Mouse (Mus musculus): ENCODE measurements at regions not wholly inside any gene's neighbourhood (a gene's known extent, or its start where the extent isn't known, plus 50 kb on each side); places are given as distances from the start of the nearest gene placed in this dataset.
"Not testable (repeated sequence)": the region's sequence is repeated elsewhere in the genome, so short reads cannot be mapped to it uniquely, and the experiment has no call there.

- H3K4me3 ChIP-seq (replicated peaks; ENCODE audit: control insufficient read depth, low read depth, low read length) = no peak overlapping the region
- H3K27ac ChIP-seq (ENCODE audit: control insufficient read depth, insufficient read depth, low read depth, low read length, poor library complexity) = no peak overlapping the region
- no peak for TF ChIP-seq POLR2A (IDR thresholded peaks at IDR 0.05; ENCODE audit: borderline replicate concordance, control insufficient read depth, low read depth, low read length)
- TF ChIP-seq CTCF (IDR thresholded peaks at IDR 0.05; ENCODE audit: control insufficient read depth, insufficient read depth, low read length) = no peak
- 84% methylated on average over 5 of the region's 5 CpGs for WGBS
- no peaks in the 10 kb centered on the region for H3K4me1 ChIP-seq (ENCODE audit: control insufficient read depth, insufficient read depth, low read length)
Observed at GRCm38 (mm10) chr10:10208354-10208753, 263.8 kb downstream of the Adgb start.

GRCm38 (mm10) chr10:10205805-10206520, 266.2 kb downstream of the Adgb start:
- no peaks in the 10 kb centered on the region for H3K4me1 ChIP-seq (ENCODE audit: control insufficient read depth, insufficient read depth, low read length)
- H3K27ac ChIP-seq (ENCODE audit: control insufficient read depth, insufficient read depth, low read depth, low read length, poor library complexity) = no peak overlapping the region
- no peak for TF ChIP-seq POLR2A (IDR thresholded peaks at IDR 0.05; ENCODE audit: borderline replicate concordance, control insufficient read depth, low read depth, low read length)
- no peak for TF ChIP-seq CTCF (IDR thresholded peaks at IDR 0.05; ENCODE audit: control insufficient read depth, insufficient read depth, low read length)
- WGBS = 82% methylated on average over 7 of the region's 7 CpGs
- no peak overlapping the region for H3K4me3 ChIP-seq (replicated peaks; ENCODE audit: control insufficient read depth, low read depth, low read length)

- WGBS = 82% methylated on average over 7 of the region's 7 CpGs
Observed at GRCm38 (mm10) chr10:10203982-10204381, 268.1 kb downstream of the Adgb start.

GRCm38 (mm10) chr10:10190308-10190707, 281.8 kb downstream of the Adgb start:
- no peak overlapping the region for H3K4me3 ChIP-seq (replicated peaks; ENCODE audit: control insufficient read depth, low read depth, low read length)
- 36% methylated on average over 2 of the region's 2 CpGs for whole genome bisulfite sequencing
- no peak overlapping the region for H3K27ac ChIP-seq (ENCODE audit: control insufficient read depth, insufficient read depth, low read depth, low read length, poor library complexity)
- peaks cover 3% of the 10 kb centered on the region for H3K4me1 ChIP-seq (ENCODE audit: control insufficient read depth, insufficient read depth, low read length)
- TF ChIP-seq CTCF (IDR thresholded peaks at IDR 0.05; ENCODE audit: control insufficient read depth, insufficient read depth, low read length) (no peak), POLR2A (IDR thresholded peaks at IDR 0.05; ENCODE audit: borderline replicate concordance, control insufficient read depth, low read depth, low read length) (no peak)

More at GRCm38 (mm10) chr10:10203982-10204381, 268.1 kb downstream of the Adgb start:
- Histone ChIP-seq H3K4me3 (replicated peaks; ENCODE audit: control insufficient read depth, low read depth, low read length) (no peak overlapping the region), H3K27ac (ENCODE audit: control insufficient read depth, insufficient read depth, low read depth, low read length, poor library complexity) (no peak overlapping the region), H3K4me1 (ENCODE audit: control insufficient read depth, insufficient read depth, low read length) (no peaks in the 10 kb centered on the region)
- TF ChIP-seq POLR2A (IDR thresholded peaks at IDR 0.05; ENCODE audit: borderline replicate concordance, control insufficient read depth, low read depth, low read length) (no peak), CTCF (IDR thresholded peaks at IDR 0.05; ENCODE audit: control insufficient read depth, insufficient read depth, low read length) (no peak)

- TF ChIP-seq CTCF (IDR thresholded peaks at IDR 0.05; ENCODE audit: control insufficient read depth, insufficient read depth, low read length) (no peak), POLR2A (IDR thresholded peaks at IDR 0.05; ENCODE audit: borderline replicate concordance, control insufficient read depth, low read depth, low read length) (no peak)
- H3K4me3 ChIP-seq (replicated peaks; ENCODE audit: control insufficient read depth, low read depth, low read length) = no peak overlapping the region
- 81% methylated on average over 5 of the region's 5 CpGs for WGBS
- H3K27ac ChIP-seq (ENCODE audit: control insufficient read depth, insufficient read depth, low read depth, low read length, poor library complexity) = no peak overlapping the region
- peaks cover 5% of the 10 kb centered on the region for H3K4me1 ChIP-seq (ENCODE audit: control insufficient read depth, insufficient read depth, low read length)
Observed at GRCm38 (mm10) chr10:10188113-10188512, 284.0 kb downstream of the Adgb start.

GRCm38 (mm10) chr10:10186721-10187120, 285.4 kb downstream of the Adgb start:
- TF ChIP-seq CTCF (IDR thresholded peaks at IDR 0.05; ENCODE audit: control insufficient read depth, insufficient read depth, low read length) = no peak
- TF ChIP-seq POLR2A (IDR thresholded peaks at IDR 0.05; ENCODE audit: borderline replicate concordance, control insufficient read depth, low read depth, low read length) = no peak
- Histone ChIP-seq H3K4me3 (replicated peaks; ENCODE audit: control insufficient read depth, low read depth, low read length) (no peak overlapping the region), H3K27ac (ENCODE audit: control insufficient read depth, insufficient read depth, low read depth, low read length, poor library complexity) (no peak overlapping the region), H3K4me1 (ENCODE audit: control insufficient read depth, insufficient read depth, low read length) (peaks cover 5% of the 10 kb centered on the region)
- 30% methylated on average over 5 of the region's 5 CpGs for WGBS

- no peak overlapping the region for H3K27ac ChIP-seq (ENCODE audit: control insufficient read depth, insufficient read depth, low read depth, low read length, poor library complexity)
- 63% methylated on average over 8 of the region's 8 CpGs for WGBS
- H3K4me1 ChIP-seq (ENCODE audit: control insufficient read depth, insufficient read depth, low read length) = peaks cover 3% of the 10 kb centered on the region
- no peak overlapping the region for H3K4me3 ChIP-seq (replicated peaks; ENCODE audit: control insufficient read depth, low read depth, low read length)
- TF ChIP-seq POLR2A (IDR thresholded peaks at IDR 0.05; ENCODE audit: borderline replicate concordance, control insufficient read depth, low read depth, low read length) = no peak
- no peak for TF ChIP-seq CTCF (IDR thresholded peaks at IDR 0.05; ENCODE audit: control insufficient read depth, insufficient read depth, low read length)
Observed at GRCm38 (mm10) chr10:10185298-10185883, 284.5 kb upstream of the Stxbp5 start.

GRCm38 (mm10) chr10:10184386-10184785, 283.5 kb upstream of the Stxbp5 start:
- Histone ChIP-seq H3K4me3 (replicated peaks; ENCODE audit: control insufficient read depth, low read depth, low read length) (no peak overlapping the region), H3K27ac (ENCODE audit: control insufficient read depth, insufficient read depth, low read depth, low read length, poor library complexity) (no peak overlapping the region), H3K4me1 (ENCODE audit: control insufficient read depth, insufficient read depth, low read length) (peaks cover 3% of the 10 kb centered on the region)
- WGBS = 3% methylated on average over 5 of the region's 5 CpGs
- no peak for TF ChIP-seq CTCF (IDR thresholded peaks at IDR 0.05; ENCODE audit: control insufficient read depth, insufficient read depth, low read length)

GRCm38 (mm10) chr10:10177037-10177436, 276.2 kb upstream of the Stxbp5 start:
- not testable (repeated sequence) for H3K4me3 ChIP-seq (replicated peaks; ENCODE audit: control insufficient read depth, low read depth, low read length); H3K27ac ChIP-seq (ENCODE audit: control insufficient read depth, insufficient read depth, low read depth, low read length, poor library complexity); H3K4me1 ChIP-seq (ENCODE audit: control insufficient read depth, insufficient read depth, low read length)
- 54% methylated on average over 3 of the region's 3 CpGs for WGBS

Measured in bone marrow, adult 2 months (tissue).